Mouse (Mus musculus) spleen, adult 2 months (tissue): ENCODE measurements at regions not wholly inside any gene's neighbourhood (a gene's known extent, or its start where the extent isn't known, plus 50 kb on each side); places are given as distances from the start of the nearest gene placed in this dataset.

Source experiments
- CTCF ChIP-seq: fragments of 200-500 bp; IDR thresholded peaks from 2 replicates; pipeline ENCODE4 v1.5.1; 2011; ENCODE audit warnings: mild to moderate bottlenecking, inconsistent platforms; ENCODE audit not compliant: insufficient read depth, insufficient read length, insufficient replicate concordance; ENCODE audit errors: extremely low read depth
- POLR2A ChIP-seq: fragments of 200-500 bp; IDR thresholded peaks from 2 replicates; pipeline ENCODE4 v1.6.1; 2011; ENCODE audit warnings: low read depth, low read length, inconsistent platforms

GRCm38 (mm10) chr13:89421833-89422232, 117.8 kb upstream of the Hapln1 start:
- TF ChIP-seq CTCF: no peak
- no peak for TF ChIP-seq POLR2A
